Mouse (Mus musculus): ENCODE measurements around the gene Nav2. TPM values are rescaled to one million over a fixed set of nuclear protein-coding genes. Genes with fewer than 3 reads are reported as not detected.

Nav2 gene
- polyA plus RNA-seq, 1 experiment from 2014 or later = 23.0 TPM

GRCm38 (mm10) chr7:49397441-49398003, 489.0 kb downstream of the Nav2 start:
- H3K36me3 ChIP-seq = no peaks in the 10 kb centered on the region
- H3K4me1 ChIP-seq = peaks cover 20% of the 10 kb centered on the region
- no peak overlapping the region for H3K4me3 ChIP-seq
- 0 out of 2 replicates have a peak, but pooled peaks cover 2% of the 10 kb centered on the region for H3K27me3 ChIP-seq
- no peak overlapping the region for H3K9ac ChIP-seq (replicated peaks)
- peak overlapping the region; percentile 25; the same call in 1 of the 2 replicates for H3K27ac ChIP-seq (replicated peaks)
- no peak for ATAC-seq (ENCODE audit: low FRiP score, low read depth)
- H3K4me2 ChIP-seq (replicated peaks) = no peak overlapping the region
- no peaks in the 10 kb centered on the region for H3K9me3 ChIP-seq
- 78% methylated on average over 17 of the region's 17 CpGs for WGBS

- WGBS = 79% methylated on average over 7 of the region's 7 CpGs
- no peak overlapping the region for H3K27ac ChIP-seq (replicated peaks)
- no peak overlapping the region for H3K4me2 ChIP-seq (replicated peaks)
- H3K9me3 ChIP-seq = no peaks in the 10 kb centered on the region
- no peak overlapping the region for H3K9ac ChIP-seq (replicated peaks)
- H3K4me1 ChIP-seq = peaks cover 15% of the 10 kb centered on the region
- ATAC-seq (ENCODE audit: low FRiP score, low read depth) = no peak
- H3K27me3 ChIP-seq = 0 out of 2 replicates have a peak, but pooled peaks cover 2% of the 10 kb centered on the region
- H3K4me3 ChIP-seq = no peak overlapping the region
- no peaks in the 10 kb centered on the region for H3K36me3 ChIP-seq
Observed at GRCm38 (mm10) chr7:49398020-49398516, 489.6 kb downstream of the Nav2 start.

GRCm38 (mm10) chr7:49399314-49399713, 490.8 kb downstream of the Nav2 start:
- ATAC-seq (ENCODE audit: low FRiP score, low read depth) = peak; percentile 20; the same call in 1 of the 2 replicates
- H3K27me3 ChIP-seq = 0 out of 2 replicates have a peak, but pooled peaks cover 2% of the 10 kb centered on the region
- no peak overlapping the region for H3K9ac ChIP-seq (replicated peaks)
- H3K4me3 ChIP-seq = no peak overlapping the region
- WGBS = 41% methylated on average over 2 of the region's 2 CpGs
- no peak overlapping the region for H3K4me2 ChIP-seq (replicated peaks)
- no peaks in the 10 kb centered on the region for H3K36me3 ChIP-seq
- H3K4me1 ChIP-seq = peaks cover 11% of the 10 kb centered on the region
- no peak overlapping the region for H3K27ac ChIP-seq (replicated peaks)
- no peaks in the 10 kb centered on the region for H3K9me3 ChIP-seq

- ATAC-seq (ENCODE audit: low FRiP score, low read depth) = no peak
- no peaks in the 10 kb centered on the region for H3K9me3 ChIP-seq
- H3K9ac ChIP-seq (replicated peaks) = no peak overlapping the region
- 90% methylated on average over 19 of the region's 19 CpGs for WGBS
- H3K27ac ChIP-seq (replicated peaks) = no peak overlapping the region
- H3K27me3 ChIP-seq = 0 out of 2 replicates have a peak, but pooled peaks cover 2% of the 10 kb centered on the region
- no peak overlapping the region for H3K4me3 ChIP-seq
- H3K4me2 ChIP-seq (replicated peaks) = no peak overlapping the region
- H3K4me1 ChIP-seq = peaks cover 11% of the 10 kb centered on the region
- H3K36me3 ChIP-seq = no peaks in the 10 kb centered on the region
Observed at GRCm38 (mm10) chr7:49400463-49400862, 491.9 kb downstream of the Nav2 start.

- no peak overlapping the region for H3K27ac ChIP-seq (replicated peaks)
- 89% methylated on average over 5 of the region's 5 CpGs for WGBS
- no peak overlapping the region for H3K4me3 ChIP-seq
- H3K9me3 ChIP-seq = no peaks in the 10 kb centered on the region
- 0 out of 2 replicates have a peak, but pooled peaks cover 2% of the 10 kb centered on the region for H3K27me3 ChIP-seq
- no peaks in the 10 kb centered on the region for H3K36me3 ChIP-seq
- peaks cover under 1% of the 10 kb centered on the region; the same call in 1 of the 2 replicates for H3K4me1 ChIP-seq
- ATAC-seq (ENCODE audit: low FRiP score, low read depth) = no peak
- H3K4me2 ChIP-seq (replicated peaks) = no peak overlapping the region
- H3K9ac ChIP-seq (replicated peaks) = no peak overlapping the region
Observed at GRCm38 (mm10) chr7:49402526-49402925, 494.0 kb downstream of the Nav2 start.

GRCm38 (mm10) chr7:49407688-49408087, 499.2 kb downstream of the Nav2 start:
- Histone ChIP-seq H3K9me3 (no peaks in the 10 kb centered on the region), H3K4me2 (replicated peaks) (no peak overlapping the region), H3K4me1 (peaks cover 8% of the 10 kb centered on the region; the same call in 1 of the 2 replicates), H3K27ac (replicated peaks) (no peak overlapping the region), H3K27me3 (no peaks in the 10 kb centered on the region), H3K36me3 (peaks cover 1% of the 10 kb centered on the region; the same call in 1 of the 2 replicates), H3K9ac (replicated peaks) (no peak overlapping the region), H3K4me3 (no peak overlapping the region)
- no peak for ATAC-seq (ENCODE audit: low FRiP score, low read depth)
- WGBS = 90% methylated on average over 9 of the region's 9 CpGs

- Histone ChIP-seq H3K9ac (replicated peaks) (no peak overlapping the region), H3K9me3 (no peaks in the 10 kb centered on the region), H3K4me3 (no peak overlapping the region), H3K27ac (replicated peaks) (no peak overlapping the region), H3K4me2 (replicated peaks) (no peak overlapping the region), H3K36me3 (peaks cover 7% of the 10 kb centered on the region; the same call in 1 of the 2 replicates), H3K4me1 (peaks cover 8% of the 10 kb centered on the region; the same call in 1 of the 2 replicates), H3K27me3 (no peaks in the 10 kb centered on the region)
- WGBS = 91% methylated on average over 7 of the region's 7 CpGs
- no peak for ATAC-seq (ENCODE audit: low FRiP score, low read depth)
Observed at GRCm38 (mm10) chr7:49408625-49409024, 500.1 kb downstream of the Nav2 start.

GRCm38 (mm10) chr7:49409265-49409664, 500.7 kb downstream of the Nav2 start:
- no peak overlapping the region for H3K4me3 ChIP-seq
- 80% methylated on average over 3 of the region's 3 CpGs for whole genome bisulfite sequencing
- H3K9ac ChIP-seq (replicated peaks) = no peak overlapping the region
- H3K4me1 ChIP-seq = peaks cover 8% of the 10 kb centered on the region; the same call in 1 of the 2 replicates
- peaks cover 8% of the 10 kb centered on the region for H3K36me3 ChIP-seq
- no peak for ATAC-seq (ENCODE audit: low FRiP score, low read depth)
- no peak overlapping the region for H3K27ac ChIP-seq (replicated peaks)
- no peaks in the 10 kb centered on the region for H3K27me3 ChIP-seq
- H3K4me2 ChIP-seq (replicated peaks) = no peak overlapping the region
- H3K9me3 ChIP-seq = no peaks in the 10 kb centered on the region

- 93% methylated on average over 5 of the region's 5 CpGs for WGBS
- no peak overlapping the region for H3K9ac ChIP-seq (replicated peaks)
- peaks cover 13% of the 10 kb centered on the region for H3K36me3 ChIP-seq
- no peaks in the 10 kb centered on the region for H3K27me3 ChIP-seq
- H3K9me3 ChIP-seq = no peaks in the 10 kb centered on the region
- H3K4me1 ChIP-seq = peaks cover 8% of the 10 kb centered on the region; the same call in 1 of the 2 replicates
- no peak for ATAC-seq (ENCODE audit: low FRiP score, low read depth)
- no peak overlapping the region for H3K4me3 ChIP-seq
- H3K4me2 ChIP-seq (replicated peaks) = no peak overlapping the region
- H3K27ac ChIP-seq (replicated peaks) = no peak overlapping the region
Observed at GRCm38 (mm10) chr7:49410188-49410587, 501.7 kb downstream of the Nav2 start.

GRCm38 (mm10) chr7:49410892-49411291, 502.4 kb downstream of the Nav2 start:
- no peak overlapping the region for H3K27ac ChIP-seq (replicated peaks)
- no peak overlapping the region for H3K4me2 ChIP-seq (replicated peaks)
- no peak for ATAC-seq (ENCODE audit: low FRiP score, low read depth)
- peaks cover 8% of the 10 kb centered on the region; the same call in 1 of the 2 replicates for H3K4me1 ChIP-seq
- H3K9ac ChIP-seq (replicated peaks) = no peak overlapping the region
- WGBS = 93% methylated on average over 4 of the region's 4 CpGs
- no peaks in the 10 kb centered on the region for H3K27me3 ChIP-seq
- no peaks in the 10 kb centered on the region for H3K9me3 ChIP-seq
- H3K36me3 ChIP-seq = peaks cover 13% of the 10 kb centered on the region
- no peak overlapping the region for H3K4me3 ChIP-seq

- H3K4me2 ChIP-seq (replicated peaks) = no peak overlapping the region
- peaks cover 13% of the 10 kb centered on the region for H3K36me3 ChIP-seq
- peaks cover 8% of the 10 kb centered on the region; the same call in 1 of the 2 replicates for H3K4me1 ChIP-seq
- no peak overlapping the region for H3K27ac ChIP-seq (replicated peaks)
- H3K9me3 ChIP-seq = no peaks in the 10 kb centered on the region
- H3K9ac ChIP-seq (replicated peaks) = no peak overlapping the region
- ATAC-seq (ENCODE audit: low FRiP score, low read depth) = no peak
- 93% methylated on average over 9 of the region's 9 CpGs for WGBS
- H3K27me3 ChIP-seq = no peaks in the 10 kb centered on the region
- no peak overlapping the region for H3K4me3 ChIP-seq
Observed at GRCm38 (mm10) chr7:49411803-49412202, 503.3 kb downstream of the Nav2 start.

- Histone ChIP-seq H3K9ac (replicated peaks) (no peak overlapping the region), H3K4me3 (no peak overlapping the region), H3K9me3 (no peaks in the 10 kb centered on the region), H3K27me3 (no peaks in the 10 kb centered on the region), H3K4me2 (replicated peaks) (no peak overlapping the region), H3K27ac (replicated peaks) (no peak overlapping the region), H3K36me3 (peaks cover 16% of the 10 kb centered on the region), H3K4me1 (no peaks in the 10 kb centered on the region)
- WGBS = 89% methylated on average over 7 of the region's 7 CpGs
- ATAC-seq (ENCODE audit: low FRiP score, low read depth) = no peak
Observed at GRCm38 (mm10) chr7:49415131-49415530, 506.6 kb downstream of the Nav2 start.

All from midbrain, embryonic 12.5 days (tissue).